Mouse (Mus musculus): ENCODE measurements at regions not wholly inside any gene's neighbourhood (a gene's known extent, or its start where the extent isn't known, plus 50 kb on each side); places are given as distances from the start of the nearest gene placed in this dataset.

GRCm38 (mm10) chr11:112045353-112045752, 736.7 kb upstream of the Sox9 start:
- no peak for TF ChIP-seq EP300 (optimal IDR thresholded peaks at IDR 0.05)
- TF ChIP-seq CTCF (IDR thresholded peaks at IDR 0.05; ENCODE audit: low read depth), result no peak
